Mouse (Mus musculus) neural tube, embryonic 13.5 days (tissue): ENCODE measurements around the gene Dnaja4. TPM values are rescaled to one million over a fixed set of nuclear protein-coding genes. Genes with fewer than 3 reads are reported as not detected.

Experiments
- ATAC-seq: fragments of 200-750 bp; cut with Nextera tagmentation; 2 replicates; pipeline ENCODE4 v1.8.0; 2017; ENCODE audit warnings: low read depth, mild to moderate bottlenecking, moderate TSS enrichment, moderate library complexity
- H3K27ac ChIP-seq: fragments of 300-500 bp; sonication (generic); replicated peaks from 2 replicates; pipeline ENCODE4 v1.5.1; 2015; ENCODE audit warnings: moderate library complexity, mild to moderate bottlenecking, inconsistent platforms
- H3K27me3 ChIP-seq: fragments of 300-500 bp; sonication (generic); 2 replicates; pipeline ENCODE4 v1.6.1; 2015; ENCODE audit warnings: mild to moderate bottlenecking, inconsistent platforms
- H3K36me3 ChIP-seq: fragments of 300-500 bp; sonication (generic); 2 replicates; pipeline ENCODE4 v1.6.1; 2015; ENCODE audit warnings: mild to moderate bottlenecking, inconsistent platforms
- H3K4me1 ChIP-seq: fragments of 300-500 bp; sonication (generic); replicated peaks from 2 replicates; pipeline ENCODE4 v1.6.1; 2015; ENCODE audit warnings: inconsistent platforms
- H3K4me2 ChIP-seq: fragments of 300-500 bp; sonication (generic); 2 replicates; pipeline ENCODE4 v1.6.1; 2015; ENCODE audit warnings: inconsistent platforms, mild to moderate bottlenecking, moderate library complexity
- H3K4me3 ChIP-seq: fragments of 300-500 bp; sonication (generic); 2 replicates; pipeline ENCODE4 v1.5.1; 2015; ENCODE audit warnings: mild to moderate bottlenecking, inconsistent platforms
- H3K9ac ChIP-seq: fragments of 300-500 bp; sonication (generic); 2 replicates; pipeline ENCODE4 v1.6.1; 2015; ENCODE audit warnings: moderate library complexity, mild to moderate bottlenecking, inconsistent platforms
- H3K9me3 ChIP-seq: fragments of 300-500 bp; sonication (generic); 2 replicates; pipeline ENCODE4 v1.6.1; 2016; ENCODE audit warnings: inconsistent platforms
- WGBS: fragments of 180-500 bp; shearing (Covaris S2); methylation state at CpG from one replicate; pipeline ENCODE4 v1.1.7; 2015; 5-methylcytosine and 5-hydroxymethylcytosine counted together
- polyA plus RNA-seq: library from polyadenylated mRNA; unstranded; fragments of >200 nt; fragmentation: Nextera tagmentation; extraction: Ambion mirVana; gene quantifications from 2 replicates; pipeline ENCODE4 v1.2.1, GENCODE M21; 2015

Gene Dnaja4
- 3.9 and 6.0 TPM in 2 replicates for polyA plus RNA-seq

GRCm38 (mm10) chr9:54698318-54699086 lies at the start of gene Dnaja4:
Gene Dnaja4, plus strand, starts transcription at chr9:54698873.
- H3K4me3 ChIP-seq = peak within 1 kb of the TSS; percentile 69
- 68% methylated on average over 17 of the region's 17 CpGs for WGBS
- peak; percentile 20; the same call in 1 of the 2 replicates for ATAC-seq
- H3K9ac ChIP-seq = peak within 1 kb of the TSS; percentile 71
- H3K36me3 ChIP-seq = no peaks in the 10 kb centered on the region
- peaks cover 58% of the 10 kb centered on the region for H3K27me3 ChIP-seq
- H3K4me2 ChIP-seq = peak within 1 kb of the TSS; percentile 87
- peaks cover 23% of the 10 kb centered on the region for H3K4me1 ChIP-seq
- no peak within 1 kb of the TSS for H3K27ac ChIP-seq
- H3K9me3 ChIP-seq = no peaks in the 10 kb centered on the region

DNA sequence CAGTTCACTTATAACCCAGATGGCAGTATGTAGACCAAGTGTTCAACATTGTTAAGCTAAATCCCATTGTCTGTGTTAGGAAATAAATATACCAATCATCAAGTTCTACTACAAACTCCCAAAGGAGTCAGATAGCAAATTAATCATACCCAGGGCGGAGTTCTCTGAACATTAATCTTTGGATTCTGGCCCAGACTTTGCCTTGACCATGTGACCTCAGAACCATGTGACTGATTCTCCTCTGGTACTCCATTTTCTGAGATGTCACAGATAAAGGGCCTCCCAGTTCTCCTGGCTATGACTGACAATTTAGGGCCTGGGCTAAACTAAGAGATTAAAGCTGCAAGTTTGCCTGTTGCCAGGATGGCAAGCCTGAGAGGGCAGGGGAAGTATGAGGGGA lies 49.3 kb upstream of the Dnaja4 start:
- Histone ChIP-seq H3K9ac (no peak overlapping the region), H3K27me3 (no peaks in the 10 kb centered on the region), H3K9me3 (no peaks in the 10 kb centered on the region), H3K4me1 (no peaks in the 10 kb centered on the region), H3K36me3 (no peaks in the 10 kb centered on the region), H3K4me3 (no peak overlapping the region), H3K27ac (no peak overlapping the region), H3K4me2 (no peak overlapping the region)
- ATAC-seq = no peak
- 87% methylated on average over 1 of the region's 1 CpGs for WGBS

DNA sequence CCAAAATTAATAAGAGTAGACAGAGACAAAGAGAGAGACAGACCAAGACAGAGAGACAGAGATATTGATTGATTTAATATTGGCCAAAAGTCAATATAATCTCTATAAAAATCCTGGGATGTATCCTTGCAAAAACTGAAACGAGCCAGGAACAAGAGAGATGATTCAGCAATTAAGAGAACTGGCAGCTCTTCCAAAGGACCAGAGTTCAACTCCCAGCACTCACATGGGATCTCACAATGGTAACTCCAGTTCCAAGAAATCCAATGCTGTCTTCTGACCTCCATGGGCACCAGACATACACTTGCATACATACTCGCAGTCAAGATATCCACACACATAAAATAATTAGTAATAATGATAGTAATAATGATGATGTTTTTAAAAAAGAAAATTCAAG lies 45.9 kb upstream of the Dnaja4 start:
- Histone ChIP-seq H3K9me3 (no peaks in the 10 kb centered on the region), H3K27me3 (no peaks in the 10 kb centered on the region), H3K4me2 (no peak overlapping the region), H3K9ac (no peak overlapping the region), H3K27ac (no peak overlapping the region), H3K4me3 (no peak overlapping the region), H3K4me1 (no peaks in the 10 kb centered on the region), H3K36me3 (no peaks in the 10 kb centered on the region)
- no peak for ATAC-seq
- WGBS = 81% methylated on average over 2 of the region's 2 CpGs

- Histone ChIP-seq H3K9ac (no peak overlapping the region), H3K27ac (no peak overlapping the region), H3K4me3 (no peak overlapping the region), H3K27me3 (no peaks in the 10 kb centered on the region), H3K4me1 (no peaks in the 10 kb centered on the region), H3K4me2 (no peak overlapping the region), H3K9me3 (no peaks in the 10 kb centered on the region), H3K36me3 (no peaks in the 10 kb centered on the region)
- WGBS = 72% methylated on average over 2 of the region's 2 CpGs
- ATAC-seq = no peak
These were observed 42.8 kb upstream of the Dnaja4 start for GRCm38 (mm10) chr9:54655846-54656245.

GRCm38 (mm10) chr9:54656402-54656801 lies 42.3 kb upstream of the Dnaja4 start:
- no peak for ATAC-seq
- WGBS = 85% methylated on average over 6 of the region's 6 CpGs
- no peak overlapping the region for H3K4me2 ChIP-seq

DNA sequence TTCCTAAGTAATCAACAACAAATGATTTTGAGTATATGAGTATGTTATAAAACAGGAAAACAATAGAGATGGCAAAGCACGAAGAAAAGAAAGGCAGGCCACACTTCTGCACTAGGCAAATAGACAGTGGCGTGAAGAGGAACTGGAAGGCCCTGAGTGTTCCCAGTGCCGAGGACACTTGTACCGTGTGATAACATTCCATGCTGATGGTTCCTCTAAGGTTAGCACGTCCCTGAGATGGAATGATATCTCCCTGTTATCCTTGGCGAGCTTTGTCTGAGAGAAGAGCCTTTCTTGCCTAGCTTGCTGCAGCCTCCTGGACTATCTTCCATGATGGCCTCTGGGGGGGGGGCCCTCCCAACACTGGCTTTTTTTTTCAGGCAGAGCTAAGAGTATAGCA lies 39.9 kb upstream of the Dnaja4 start:
- no peak overlapping the region for H3K4me3 ChIP-seq
- no peaks in the 10 kb centered on the region for H3K9me3 ChIP-seq
- H3K4me1 ChIP-seq = peaks cover 18% of the 10 kb centered on the region
- ATAC-seq = no peak
- H3K27ac ChIP-seq = no peak overlapping the region
- H3K36me3 ChIP-seq = no peaks in the 10 kb centered on the region
- no peaks in the 10 kb centered on the region for H3K27me3 ChIP-seq
- no peak overlapping the region for H3K9ac ChIP-seq
- no peak overlapping the region for H3K4me2 ChIP-seq
- 87% methylated on average over 6 of the region's 6 CpGs for WGBS

More at GRCm38 (mm10) chr9:54656402-54656801, 42.3 kb upstream of the Dnaja4 start:
- no peaks in the 10 kb centered on the region for H3K36me3 ChIP-seq
- no peak overlapping the region for H3K27ac ChIP-seq
- no peaks in the 10 kb centered on the region for H3K9me3 ChIP-seq
- H3K9ac ChIP-seq = no peak overlapping the region
- no peak overlapping the region for H3K4me3 ChIP-seq
- peaks cover 5% of the 10 kb centered on the region for H3K4me1 ChIP-seq
- H3K27me3 ChIP-seq = no peaks in the 10 kb centered on the region

- Histone ChIP-seq H3K9me3 (0 out of 2 replicates have a peak, but pooled peaks cover 3% of the 10 kb centered on the region), H3K27ac (peak within 1 kb of the TSS; percentile 61), H3K4me1 (peaks cover 18% of the 10 kb centered on the region), H3K27me3 (no peaks in the 10 kb centered on the region), H3K36me3 (no peaks in the 10 kb centered on the region), H3K4me2 (peak within 1 kb of the TSS; percentile 39), H3K9ac (no peak within 1 kb of the TSS), H3K4me3 (no peak within 1 kb of the TSS)
- 3% methylated on average over 10 of the region's 10 CpGs for WGBS
- ATAC-seq = peak; percentile 79
These were observed 36.9 kb upstream of the Dnaja4 start, which contains the start of gene Acsbg1 for GRCm38 (mm10) chr9:54661605-54662377. Gene Acsbg1, minus strand, starts transcription at chr9:54661870.

DNA sequence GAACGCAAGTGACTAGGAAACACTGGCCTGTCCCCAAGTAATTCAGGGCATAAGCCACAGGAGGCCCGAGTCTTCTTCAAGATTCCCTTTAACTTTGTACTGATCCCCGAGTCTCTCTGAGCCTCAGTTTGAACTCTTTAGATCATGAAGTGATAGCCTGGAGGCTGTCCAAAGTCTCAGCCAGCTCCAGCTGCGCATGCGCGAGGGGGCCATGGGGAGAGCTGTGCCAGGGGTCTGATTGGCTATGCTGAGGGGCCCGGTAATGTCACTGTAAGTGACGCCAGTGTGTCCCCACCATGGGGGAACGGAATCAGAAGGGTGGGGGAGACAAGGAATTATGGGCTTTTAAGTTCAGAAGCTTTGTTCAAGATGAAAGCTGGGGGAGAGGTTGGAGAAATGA lies 34.3 kb upstream of the Dnaja4 start:
- Histone ChIP-seq H3K4me3 (no peak overlapping the region), H3K4me1 (peaks cover 18% of the 10 kb centered on the region), H3K27ac (no peak overlapping the region), H3K27me3 (no peaks in the 10 kb centered on the region), H3K4me2 (no peak overlapping the region), H3K36me3 (no peaks in the 10 kb centered on the region), H3K9me3 (0 out of 2 replicates have a peak, but pooled peaks cover 3% of the 10 kb centered on the region), H3K9ac (no peak overlapping the region)
- WGBS = 73% methylated on average over 9 of the region's 9 CpGs
- no peak for ATAC-seq

GRCm38 (mm10) chr9:54666116-54666515 lies 32.6 kb upstream of the Dnaja4 start:
- WGBS = 95% methylated on average over 3 of the region's 3 CpGs
- no peak for ATAC-seq
- peaks cover 16% of the 10 kb centered on the region for H3K4me1 ChIP-seq
- no peak overlapping the region for H3K4me2 ChIP-seq
- 0 out of 2 replicates have a peak, but pooled peaks cover 3% of the 10 kb centered on the region for H3K9me3 ChIP-seq
- H3K27ac ChIP-seq = no peak overlapping the region
- no peaks in the 10 kb centered on the region for H3K27me3 ChIP-seq
- no peaks in the 10 kb centered on the region for H3K36me3 ChIP-seq
- H3K4me3 ChIP-seq = no peak overlapping the region
- no peak overlapping the region for H3K9ac ChIP-seq

GRCm38 (mm10) chr9:54668455-54668854 lies 30.2 kb upstream of the Dnaja4 start:
- Histone ChIP-seq H3K27me3 (no peaks in the 10 kb centered on the region), H3K4me3 (no peak overlapping the region), H3K4me1 (no peaks in the 10 kb centered on the region), H3K9ac (no peak overlapping the region), H3K27ac (no peak overlapping the region), H3K4me2 (no peak overlapping the region), H3K36me3 (no peaks in the 10 kb centered on the region), H3K9me3 (0 out of 2 replicates have a peak, but pooled peaks cover 3% of the 10 kb centered on the region)
- ATAC-seq = no peak
- 71% methylated on average over 4 of the region's 4 CpGs for WGBS

DNA sequence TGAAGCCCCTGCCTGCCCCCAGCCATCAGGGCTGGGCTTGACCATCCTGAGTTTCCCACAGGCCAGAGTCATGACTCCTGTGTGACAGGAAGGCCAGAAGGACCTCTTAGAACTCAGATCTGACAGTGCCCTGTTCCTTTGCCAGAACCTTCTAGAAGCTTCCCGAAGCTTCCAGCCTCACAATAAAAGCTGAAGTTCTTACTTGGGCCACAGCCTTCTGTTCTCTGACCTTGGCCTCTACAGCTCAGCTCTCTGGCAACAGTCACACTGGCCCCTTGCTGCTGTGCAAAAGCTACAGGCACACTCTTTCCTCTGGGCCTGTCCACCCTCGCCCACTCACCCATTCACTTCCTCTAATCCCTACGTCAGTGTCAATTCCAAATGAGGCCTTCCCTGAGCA lies 26.7 kb upstream of the Dnaja4 start:
- no peak overlapping the region for H3K4me2 ChIP-seq
- no peak overlapping the region for H3K4me3 ChIP-seq
- no peaks in the 10 kb centered on the region for H3K27me3 ChIP-seq
- H3K4me1 ChIP-seq = no peaks in the 10 kb centered on the region; the same call in 1 of the 2 replicates
- no peaks in the 10 kb centered on the region for H3K36me3 ChIP-seq
- no peaks in the 10 kb centered on the region for H3K9me3 ChIP-seq
- no peak for ATAC-seq
- H3K9ac ChIP-seq = no peak overlapping the region
- WGBS = 78% methylated on average over 3 of the region's 3 CpGs
- H3K27ac ChIP-seq = no peak overlapping the region

DNA sequence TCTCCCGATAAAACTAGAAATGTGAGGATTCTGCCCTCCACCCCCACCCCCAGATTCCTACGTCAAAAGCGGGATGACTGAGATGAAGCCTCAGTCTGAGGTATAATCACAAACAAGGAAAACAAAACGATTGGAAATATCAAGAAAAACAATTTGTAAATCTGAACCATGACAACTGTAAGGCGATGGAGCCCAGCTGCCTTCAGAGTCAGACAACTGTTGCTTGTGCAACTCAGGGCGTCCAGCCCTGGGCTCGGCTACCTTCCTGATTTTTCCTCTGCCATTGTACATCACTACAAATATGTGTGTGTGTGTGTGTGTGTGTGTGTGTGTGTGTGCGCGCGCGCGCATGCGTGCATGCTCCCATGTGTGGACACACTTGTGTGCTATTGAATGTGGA lies 24.8 kb upstream of the Dnaja4 start:
- no peaks in the 10 kb centered on the region for H3K9me3 ChIP-seq
- H3K27me3 ChIP-seq = peaks cover 4% of the 10 kb centered on the region; the same call in 1 of the 2 replicates
- H3K27ac ChIP-seq = no peak overlapping the region
- no peak overlapping the region for H3K4me2 ChIP-seq
- ATAC-seq = no peak
- no peak overlapping the region for H3K9ac ChIP-seq
- H3K4me3 ChIP-seq = no peak overlapping the region
- WGBS = 92% methylated on average over 13 of the region's 13 CpGs
- no peaks in the 10 kb centered on the region for H3K36me3 ChIP-seq
- H3K4me1 ChIP-seq = no peaks in the 10 kb centered on the region; the same call in 1 of the 2 replicates
